Mouse (Mus musculus) activated CD4-positive, CD25-positive, alpha-beta regulatory T cell (primary cell): ENCODE measurements around the gene Olfr1039. TPM values are rescaled to one million over a fixed set of nuclear protein-coding genes. Genes with fewer than 3 reads are reported as not detected.

ENCODE experiments used
- polyA plus RNA-seq, 2 experiments: library from polyadenylated mRNA; unstranded; fragments of 100-300 nt; shearing (Covaris generic); gene quantifications; one replicate each; pipeline ENCODE4 v1.2.1; 2017

Gene Olfr1039
- polyA plus RNA-seq, result not detected

GRCm38 (mm10) chr2:86135828-86136227 is at the start of gene Olfr1039:
Olfr1039 (minus strand) TSS chr2:86135928.

GRCm38 (mm10) chr2:86177720-86178119 is 42.0 kb upstream of the Olfr1039 start, which contains the start of gene Olfr1044:
Olfr1044 (minus strand) TSS chr2:86177820.

GRCm38 (mm10) chr2:86167422-86167821 is 31.7 kb upstream of the Olfr1039 start, which contains the start of gene Olfr1043:
Olfr1043 (minus strand) TSS chr2:86167522.

GRCm38 (mm10) chr2:86161738-86162137 is 26.0 kb upstream of the Olfr1039 start, which contains the start of gene Olfr1042:
Olfr1042 (minus strand) TSS chr2:86161838.

GRCm38 (mm10) chr2:86146632-86147031 is 10.9 kb upstream of the Olfr1039 start, which contains the start of gene Olfr1040:
Olfr1040 (minus strand) TSS chr2:86146732.

GRCm38 (mm10) chr2:86087285-86087684 is 48.4 kb downstream of the Olfr1039 start, which contains the start of gene Olfr1037:
Olfr1037 (minus strand) TSS chr2:86087385.

Other genes with a start within 250 kb of the Olfr1039 start
- not detected for gene Olfr1024, start 230.9 kb downstream of the Olfr1039 start, polyA plus RNA-seq
- under 1 TPM in 1 of 2 experiments, not detected in 1; 0.06 TPM for gene Olfr1025-ps1, start 220.7 kb downstream of the Olfr1039 start, polyA plus RNA-seq
- under 1 TPM in 1 of 2 experiments, not detected in 1; 0.31 TPM for gene Olfr1026, start 214.4 kb downstream of the Olfr1039 start, polyA plus RNA-seq
- not detected for gene Olfr1028, start 185.5 kb downstream of the Olfr1039 start, polyA plus RNA-seq
- under 1 TPM in 1 of 2 experiments, not detected in 1; 0.45 TPM for gene Olfr1029, start 162.0 kb downstream of the Olfr1039 start, polyA plus RNA-seq
- under 1 TPM in 1 of 2 experiments, not detected in 1; 1.00 TPM for gene Olfr1030, start 156.7 kb downstream of the Olfr1039 start, polyA plus RNA-seq
- not detected for gene Olfr1031, start 145.6 kb downstream of the Olfr1039 start, polyA plus RNA-seq
- gene Olfr1032, start 130.4 kb downstream of the Olfr1039 start, polyA plus RNA-seq, result not detected
- 1 to 10 TPM; 1.7 to 3.3 TPM for gene Olfr1033, start 115.3 kb downstream of the Olfr1039 start, polyA plus RNA-seq
- under 1 TPM in 1 of 2 experiments, not detected in 1; 0.07 TPM for gene Olfr1034, start 90.1 kb downstream of the Olfr1039 start, polyA plus RNA-seq
- not detected for gene Olfr1036, start 61.9 kb downstream of the Olfr1039 start, polyA plus RNA-seq
- gene Olfr1037, start 48.5 kb downstream of the Olfr1039 start, polyA plus RNA-seq, result not detected
- gene Olfr1040, start 10.8 kb upstream of the Olfr1039 start, polyA plus RNA-seq, result not detected
- gene Olfr1042, start 25.9 kb upstream of the Olfr1039 start, polyA plus RNA-seq, result under 1 TPM; 0.11 to 0.16 TPM
- under 1 TPM; 0.13 to 0.81 TPM for gene Olfr1043, start 31.6 kb upstream of the Olfr1039 start, polyA plus RNA-seq
- under 1 TPM in 1 of 2 experiments, not detected in 1; 0.49 TPM for gene Olfr1044, start 41.9 kb upstream of the Olfr1039 start, polyA plus RNA-seq
- 1 to 10 TPM in 1 of 2 experiments, not detected in 1; 1.2 TPM for gene Olfr52, start 49.8 kb upstream of the Olfr1039 start, polyA plus RNA-seq
- gene Olfr1045, start 67.1 kb upstream of the Olfr1039 start, polyA plus RNA-seq, result under 1 TPM in 1 of 2 experiments, not detected in 1; 0.43 TPM
- gene Olfr1046, start 83.4 kb upstream of the Olfr1039 start, polyA plus RNA-seq, result under 1 TPM in 1 of 2 experiments, not detected in 1; 0.17 TPM
- gene Olfr1047, start 95.5 kb upstream of the Olfr1039 start, polyA plus RNA-seq, result not detected
- gene Olfr1048, start 104.4 kb upstream of the Olfr1039 start, polyA plus RNA-seq, result under 1 TPM in 1 of 2 experiments, not detected in 1; 0.39 TPM
- gene Olfr1049, start 122.4 kb upstream of the Olfr1039 start, polyA plus RNA-seq, result not detected
- gene Olfr1051, start 143.2 kb upstream of the Olfr1039 start, polyA plus RNA-seq, result not detected
- gene Olfr1052, start 156.5 kb upstream of the Olfr1039 start, polyA plus RNA-seq, result not detected
- gene Olfr1053, start 179.4 kb upstream of the Olfr1039 start, polyA plus RNA-seq, result not detected
- gene Olfr1054, start 199.5 kb upstream of the Olfr1039 start, polyA plus RNA-seq, result not detected
- not detected for gene Olfr1055, start 214.4 kb upstream of the Olfr1039 start, polyA plus RNA-seq
- gene Olfr1056, start 226.5 kb upstream of the Olfr1039 start, polyA plus RNA-seq, result not detected
- not detected for gene Olfr1057, start 242.5 kb upstream of the Olfr1039 start, polyA plus RNA-seq